Mouse (Mus musculus) lung, postnatal 0 days (tissue): ENCODE results near the gene Hoxb8.

Experiments
- CTCF ChIP-seq: IDR thresholded peaks from 2 replicates; pipeline ENCODE4 v1.5.1; 2016; ENCODE audit warnings: antibody characterized with exemption, mild to moderate bottlenecking
- EP300 ChIP-seq: IDR thresholded peaks from 2 replicates; pipeline ENCODE4 v1.6.1; 2016; ENCODE audit warnings: antibody characterized with exemption, mild to moderate bottlenecking, control low read depth

DNA sequence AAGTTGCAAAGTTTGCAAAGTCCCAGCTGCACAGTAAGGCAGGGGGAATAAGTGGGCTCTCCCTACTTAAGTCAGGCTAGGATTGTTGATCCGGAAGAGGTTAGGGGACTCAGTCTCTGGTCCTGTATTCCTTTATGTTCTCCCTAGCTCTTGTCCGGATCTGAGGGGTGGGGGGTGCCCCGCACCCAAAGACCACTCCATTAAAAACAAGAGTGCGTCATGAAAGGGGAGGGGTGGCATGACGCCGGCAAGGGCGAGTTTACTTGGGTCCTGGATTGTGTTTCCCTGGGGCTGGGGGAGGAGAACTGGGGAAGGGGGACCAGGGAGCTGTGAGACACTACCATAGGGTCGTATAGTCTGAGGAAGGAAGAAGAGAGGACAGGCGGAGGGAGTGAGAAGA is 18.1 kb downstream of the Hoxb8 start:
- TF ChIP-seq CTCF (no peak), EP300 (no peak)
